Mouse (Mus musculus): ENCODE data around the gene Nfasc. TPM values are rescaled to one million over a fixed set of nuclear protein-coding genes. Genes with fewer than 3 reads are reported as not detected.

The Nfasc gene
- total and polyA plus RNA-seq, 3 experiments = 0.04 TPM; not detected in 2

DNA sequence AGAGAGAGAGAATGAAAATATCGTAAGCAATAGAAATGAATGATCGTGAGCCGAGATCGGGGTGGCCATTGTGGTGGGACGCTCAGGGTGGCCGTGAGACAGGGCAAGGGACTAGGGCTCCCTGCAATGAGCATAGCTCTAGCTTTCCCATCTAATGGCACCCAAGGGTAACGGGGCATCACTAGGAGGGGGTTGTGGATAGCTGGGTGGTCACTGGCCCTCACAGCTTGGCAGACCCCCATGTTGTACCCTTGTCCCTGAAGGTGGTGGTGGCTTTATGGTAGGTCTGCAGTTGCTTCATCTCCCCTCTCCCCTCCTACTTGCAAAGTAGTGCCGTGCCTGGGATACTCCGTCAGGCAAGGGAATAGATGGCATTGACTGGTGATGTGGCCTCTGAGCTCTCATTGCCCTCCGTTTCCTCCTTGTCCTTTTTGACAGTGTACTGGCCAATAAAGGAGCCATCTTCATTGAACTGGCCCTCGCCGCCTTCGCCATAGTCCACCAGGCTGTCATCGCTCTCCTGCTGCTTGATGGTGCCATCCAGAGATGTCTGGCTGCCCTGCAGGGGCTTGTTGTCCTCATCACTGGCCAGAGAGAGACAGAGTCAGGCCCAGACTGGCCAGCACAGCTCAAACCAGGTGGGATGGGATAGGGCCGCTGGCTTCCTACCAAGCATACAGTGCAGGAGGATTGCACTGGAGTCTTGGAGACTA, 171.4 kb downstream of the Nfasc start:
- H3K9ac ChIP-seq (ENCODE audit: insufficient read depth, low read depth) = no peak overlapping the region
- in situ Hi-C loops (cut with MboI; ENCODE audit: low pct_ligation_motif_present, low pct_unique_long_range_greater_than_20kb, low sequenced_read_pairs) (no loop called here), dilution Hi-C loops (cut with MboI; ENCODE audit: extremely low pct_ligation_motif_present, extremely low pct_unique_long_range_greater_than_20kb, low sequenced_read_pairs) (no loop called here)
- H3K4me1 ChIP-seq (ENCODE audit: control insufficient read depth in 1 of 2, insufficient read depth in 2 of 2) = no peaks in the 10 kb centered on the region
- no peaks in the 10 kb centered on the region for H3K79me2 ChIP-seq (replicated peaks; ENCODE audit: control insufficient read depth, extremely low read depth, insufficient read depth, poor library complexity, severe bottlenecking)
- no peak overlapping the region for H3K4me2 ChIP-seq (ENCODE audit: insufficient read depth, low read depth, poor library complexity, severe bottlenecking)
- TF ChIP-seq HCFC1 (IDR thresholded peaks at IDR 0.05; ENCODE audit: low read depth, low read length) = no peak
- H3K27ac ChIP-seq (ENCODE audit: insufficient read depth, low read depth) = no peak overlapping the region
- H3K4me3 ChIP-seq (replicated peaks in 1 of 3; ENCODE audit: low read depth in 2 of 3, low read length in 2 of 3, poor library complexity in 1 of 3) = no peak overlapping the region
- H3K36me3 ChIP-seq (replicated peaks in 1 of 2; ENCODE audit: control insufficient read depth in 1 of 2, insufficient read depth in 1 of 2, low read length in 1 of 2) = no peaks in the 10 kb centered on the region
- no peaks in the 10 kb centered on the region for H3K9me3 ChIP-seq (replicated peaks; ENCODE audit: low read length)
- H3K27me3 ChIP-seq (replicated peaks) = peaks cover 79% of the 10 kb centered on the region
- DNase-seq (ENCODE audit: extremely low read depth) = no peak

GRCm38 (mm10) chr1:132569516-132569915, 172.1 kb downstream of the Nfasc start:
- DNase-seq (ENCODE audit: extremely low read depth) = no peak
- no peak overlapping the region for H3K27ac ChIP-seq (ENCODE audit: insufficient read depth, low read depth)
- H3K4me3 ChIP-seq (replicated peaks in 1 of 3; ENCODE audit: low read depth in 2 of 3, low read length in 2 of 3, poor library complexity in 1 of 3) = no peak overlapping the region
- no peak overlapping the region for H3K9ac ChIP-seq (ENCODE audit: insufficient read depth, low read depth)
- TF ChIP-seq ZMIZ1 (IDR thresholded peaks at IDR 0.05; ENCODE audit: low read depth, low read length) = no peak
- no peak for TF ChIP-seq SMC3 (IDR thresholded peaks at IDR 0.05; ENCODE audit: low read depth, low read length)
- no peak for TF ChIP-seq POLR2A (IDR thresholded peaks at IDR 0.05; ENCODE audit: low read depth, low read length)
- TF ChIP-seq MAX (IDR thresholded peaks at IDR 0.05; ENCODE audit: low read length) = no peak
- TF ChIP-seq MXI1 (IDR thresholded peaks at IDR 0.05; ENCODE audit: low read depth, low read length) = no peak
- no peak for TF ChIP-seq CTCF (conservative IDR thresholded peaks at IDR 0.05 in 1 of 2, IDR thresholded peaks at IDR 0.05 in 1 of 2; ENCODE audit: low read depth in 2 of 2, low read length in 2 of 2)
- no peak for TF ChIP-seq NRF1 (IDR thresholded peaks at IDR 0.05; ENCODE audit: low read depth, low read length)
- TF ChIP-seq JUND (conservative IDR thresholded peaks at IDR 0.05; ENCODE audit: low read depth, low read length) = no peak
- no peak for TF ChIP-seq ETS1 (conservative IDR thresholded peaks at IDR 0.05; ENCODE audit: low read depth, low read length)
- no peak for TF ChIP-seq MEF2A (IDR thresholded peaks at IDR 0.05; ENCODE audit: borderline replicate concordance, low read depth, low read length)
- TF ChIP-seq USF1 (IDR thresholded peaks at IDR 0.05; ENCODE audit: low read depth, low read length) = no peak
- no peak for TF ChIP-seq E2F4 (IDR thresholded peaks at IDR 0.05; ENCODE audit: insufficient replicate concordance, low read depth, low read length)
- TF ChIP-seq NELFE (IDR thresholded peaks at IDR 0.05; ENCODE audit: low read depth, low read length) = no peak
- TF ChIP-seq ELF1 (IDR thresholded peaks at IDR 0.05; ENCODE audit: low read depth, low read length) = no peak
- TF ChIP-seq GABPA (IDR thresholded peaks at IDR 0.05; ENCODE audit: insufficient replicate concordance, low read depth, low read length) = no peak
- TF ChIP-seq RAD21 (IDR thresholded peaks at IDR 0.05; ENCODE audit: low read depth, low read length) = no peak
- TF ChIP-seq KAT2A (IDR thresholded peaks at IDR 0.05; ENCODE audit: insufficient replicate concordance, low read length) = no peak
- TF ChIP-seq IRF4 (IDR thresholded peaks at IDR 0.05; ENCODE audit: low read depth, low read length) = no peak
- TF ChIP-seq HCFC1 (IDR thresholded peaks at IDR 0.05; ENCODE audit: low read depth, low read length) = no peak
- H3K4me2 ChIP-seq (ENCODE audit: insufficient read depth, low read depth, poor library complexity, severe bottlenecking) = no peak overlapping the region
- dilution Hi-C loops (cut with MboI; ENCODE audit: extremely low pct_ligation_motif_present, extremely low pct_unique_long_range_greater_than_20kb, low sequenced_read_pairs) = no loop called here
- no peaks in the 10 kb centered on the region for H3K9me3 ChIP-seq (replicated peaks; ENCODE audit: low read length)
- no peaks in the 10 kb centered on the region for H3K4me1 ChIP-seq (ENCODE audit: control insufficient read depth in 1 of 2, insufficient read depth in 2 of 2)
- no peaks in the 10 kb centered on the region for H3K36me3 ChIP-seq (replicated peaks in 1 of 2; ENCODE audit: control insufficient read depth in 1 of 2, insufficient read depth in 1 of 2, low read length in 1 of 2)
- in situ Hi-C loops (cut with MboI; ENCODE audit: low pct_ligation_motif_present, low pct_unique_long_range_greater_than_20kb, low sequenced_read_pairs) = no loop called here
- no peaks in the 10 kb centered on the region for H3K79me2 ChIP-seq (replicated peaks; ENCODE audit: control insufficient read depth, extremely low read depth, insufficient read depth, poor library complexity, severe bottlenecking)
- peaks cover 78% of the 10 kb centered on the region for H3K27me3 ChIP-seq (replicated peaks)
